Mouse (Mus musculus): ENCODE results near the gene Map4k1.

DNA sequence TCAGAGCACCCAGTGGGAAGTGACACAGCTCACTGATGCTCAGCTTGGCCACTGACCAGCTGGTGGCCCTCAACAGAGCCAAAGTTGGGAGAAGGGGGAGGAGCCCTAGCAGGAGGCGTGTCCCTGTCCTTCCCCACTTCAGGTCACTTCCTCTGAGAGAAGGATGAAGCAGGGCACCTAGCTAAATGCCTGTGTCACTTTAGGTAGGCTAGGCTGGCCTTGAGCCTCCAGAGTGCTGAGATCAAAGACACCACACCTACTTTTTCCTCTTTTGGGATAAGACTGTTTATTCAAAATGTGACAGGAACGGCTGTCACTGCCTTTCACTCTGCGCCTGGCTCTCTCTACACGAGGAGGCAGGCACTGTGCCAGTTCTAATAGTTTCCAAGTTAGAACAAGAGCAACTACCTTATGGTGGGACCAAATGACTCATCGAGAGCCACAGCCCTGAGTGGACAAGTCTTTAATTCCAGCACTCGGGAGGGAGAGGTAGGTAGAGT, 10.0 kb upstream of the Map4k1 start:
- no peak for TF ChIP-seq POLR2A (IDR thresholded peaks at IDR 0.05; ENCODE audit: borderline replicate concordance, extremely low read depth, insufficient read depth, insufficient read length, poor library complexity, severe bottlenecking)
- TF ChIP-seq CTCF (IDR thresholded peaks at IDR 0.05; ENCODE audit: borderline replicate concordance, extremely low read depth, insufficient read depth, insufficient read length): no peak
